Mouse (Mus musculus) C2C12 (cell line): ENCODE results near the gene Fxyd3.

Experiments used
- CEBPB ChIP-seq: IDR thresholded peaks from one replicate; pipeline ENCODE4 v1.6.1; 2011; ENCODE audit warnings: low read depth, mild to moderate bottlenecking, control low read depth, moderate library complexity
- CTCF ChIP-seq: IDR thresholded peaks from one replicate; pipeline ENCODE4 v1.5.1; 2011; ENCODE audit not compliant: control insufficient read depth, insufficient read depth, insufficient read length
- FOSL1 ChIP-seq: IDR thresholded peaks from one replicate; pipeline ENCODE4 v1.8.0; 2011; ENCODE audit warnings: mild to moderate bottlenecking, low read length; ENCODE audit not compliant: poor library complexity, insufficient read depth, severe bottlenecking
- MAX ChIP-seq: IDR thresholded peaks from one replicate; pipeline ENCODE4 v1.6.1; 2011; ENCODE audit warnings: mild to moderate bottlenecking, control low read depth
- MYOD1 ChIP-seq: IDR thresholded peaks from one replicate; pipeline ENCODE4 v1.6.1; 2011; ENCODE audit warnings: low read depth; ENCODE audit not compliant: control insufficient read depth, insufficient read length
- MYOG ChIP-seq: IDR thresholded peaks from one replicate; pipeline ENCODE4 v1.6.1; 2011; ENCODE audit not compliant: control insufficient read depth, insufficient read length; ENCODE audit errors: extremely low read depth

DNA sequence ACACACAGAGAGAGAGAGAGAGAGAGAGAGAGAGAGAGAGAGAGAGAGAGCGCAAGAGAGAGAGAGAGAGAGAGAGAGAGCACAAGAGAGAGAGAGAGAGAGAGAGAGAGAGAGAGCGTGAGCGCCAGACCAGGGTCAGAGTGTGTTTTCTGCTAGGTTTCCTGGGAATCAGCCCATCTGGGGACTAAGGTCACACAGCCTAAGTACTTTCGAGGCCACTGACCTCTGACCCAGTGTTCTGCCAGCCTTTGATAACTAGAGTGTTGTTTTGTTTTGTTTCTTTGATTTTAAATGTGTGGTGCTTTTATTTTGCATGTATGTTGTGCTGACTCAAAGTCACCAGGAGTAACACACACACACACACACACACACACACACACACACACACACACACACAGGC, 20.6 kb downstream of the Fxyd3 start:
- no peak for TF ChIP-seq MAX
- TF ChIP-seq CTCF: no peak
- no peak for TF ChIP-seq MYOD1
- no peak for TF ChIP-seq FOSL1
- TF ChIP-seq CEBPB: no peak
- no peak for TF ChIP-seq MYOG
